Mouse (Mus musculus) midbrain, embryonic 16.5 days (tissue): Measurements from ENCODE around the gene Plac1. TPM values are rescaled to one million over a fixed set of nuclear protein-coding genes. Genes with fewer than 3 reads are reported as not detected.

ENCODE experiments used
- ATAC-seq: fragments of 200-750 bp; cut with Nextera tagmentation; 2 replicates; pipeline ENCODE4 v1.8.0; 2017; ENCODE audit warnings: moderate TSS enrichment
- H3K27ac ChIP-seq: fragments of 300-500 bp; sonication (generic); 2 replicates; pipeline ENCODE4 v1.5.1; 2014; ENCODE audit warnings: mild to moderate bottlenecking, low read length, mixed read lengths
- H3K27me3 ChIP-seq: fragments of 300-500 bp; sonication (generic); 2 replicates; pipeline ENCODE4 v1.6.1; 2014; ENCODE audit warnings: low read depth, low read length, mixed read lengths; ENCODE audit not compliant: control insufficient read depth, insufficient read depth
- H3K36me3 ChIP-seq: fragments of 300-500 bp; sonication (generic); 2 replicates; pipeline ENCODE4 v1.6.1; 2014; ENCODE audit warnings: mild to moderate bottlenecking, low read length, moderate library complexity, mixed read lengths; ENCODE audit not compliant: control insufficient read depth, insufficient read depth
- H3K4me1 ChIP-seq: fragments of 300-500 bp; sonication (generic); 2 replicates; pipeline ENCODE4 v1.6.1; 2014; ENCODE audit warnings: mild to moderate bottlenecking, low read length, mixed read lengths; ENCODE audit not compliant: control insufficient read depth, insufficient read depth
- H3K4me2 ChIP-seq: fragments of 300-500 bp; sonication (generic); 2 replicates; pipeline ENCODE4 v1.6.1; 2014; ENCODE audit warnings: mild to moderate bottlenecking, low read length, mixed read lengths
- H3K4me3 ChIP-seq: fragments of 300-500 bp; sonication (generic); 2 replicates; pipeline ENCODE4 v1.5.1; 2014; ENCODE audit warnings: low read depth, mild to moderate bottlenecking, low read length, moderate library complexity, mixed read lengths
- H3K9ac ChIP-seq: fragments of 300-500 bp; sonication (generic); 2 replicates; pipeline ENCODE4 v1.6.1; 2014; ENCODE audit warnings: low read depth, low read length, mixed read lengths
- H3K9me3 ChIP-seq: fragments of 300-500 bp; sonication (generic); replicated peaks from 2 replicates; pipeline ENCODE4 v1.6.1; 2014; ENCODE audit warnings: mild to moderate bottlenecking, low read length, mixed read lengths; ENCODE audit not compliant: control insufficient read depth, poor library complexity, severe bottlenecking
- WGBS: fragments of 180-500 bp; shearing (Covaris S2); extraction: QIAGEN DNeasy Blood & Tissue Kit; methylation state at CpG from one replicate; pipeline ENCODE4 v1.1.7; 2014; 5-methylcytosine and 5-hydroxymethylcytosine counted together
- polyA plus RNA-seq: library from polyadenylated mRNA; unstranded; fragments of >200 nt; fragmentation: Nextera tagmentation; extraction: Ambion mirVana; gene quantifications from 2 replicates; pipeline ENCODE4 v1.2.1, GENCODE M21; 2015

Gene Plac1
- polyA plus RNA-seq, 1 experiment from 2014 or later = not detected

DNA sequence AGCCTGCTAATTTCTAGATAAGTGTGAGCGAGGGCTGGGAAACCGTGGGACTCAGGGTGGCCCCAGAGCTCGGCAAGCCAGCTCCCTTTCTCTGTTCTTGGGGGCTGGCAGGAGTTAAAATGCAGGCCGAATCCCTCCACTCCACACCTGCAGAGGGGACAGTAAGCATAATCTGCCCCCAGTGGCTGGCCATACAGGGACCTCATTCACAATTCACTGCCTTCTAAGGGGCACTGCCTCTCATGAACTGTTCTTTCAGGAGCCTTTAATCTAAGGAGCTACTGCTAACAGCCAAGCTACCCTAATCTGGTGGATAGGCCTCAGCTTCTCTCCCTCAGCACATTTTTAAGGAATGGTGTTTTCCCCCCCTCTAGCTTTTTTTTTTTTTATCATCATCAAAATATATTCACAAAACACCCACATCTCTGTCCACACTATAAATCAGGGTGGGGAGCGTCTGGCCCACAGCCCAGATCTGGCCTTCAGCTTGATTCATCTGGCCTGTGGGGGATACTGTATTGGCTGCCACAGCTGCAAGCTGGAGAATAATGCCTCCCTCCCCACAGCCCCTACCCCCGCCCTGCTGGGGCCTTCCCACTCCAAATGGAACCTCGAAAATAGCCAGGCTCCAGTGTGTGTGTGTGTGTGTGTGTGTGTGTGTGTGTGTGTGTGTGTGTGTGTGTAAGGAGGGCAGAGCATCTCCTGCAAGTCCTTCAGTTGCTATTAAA, 28.0 kb downstream of the Plac1 start:
- Histone ChIP-seq H3K27ac (no peak overlapping the region), H3K36me3 (no peaks in the 10 kb centered on the region), H3K4me3 (no peak overlapping the region), H3K4me1 (no peaks in the 10 kb centered on the region), H3K9ac (no peak overlapping the region), H3K9me3 (no peaks in the 10 kb centered on the region), H3K27me3 (no peaks in the 10 kb centered on the region), H3K4me2 (no peak overlapping the region)
- ATAC-seq = peak; percentile 88
- WGBS = 24% methylated on average over 7 of the region's 7 CpGs

DNA sequence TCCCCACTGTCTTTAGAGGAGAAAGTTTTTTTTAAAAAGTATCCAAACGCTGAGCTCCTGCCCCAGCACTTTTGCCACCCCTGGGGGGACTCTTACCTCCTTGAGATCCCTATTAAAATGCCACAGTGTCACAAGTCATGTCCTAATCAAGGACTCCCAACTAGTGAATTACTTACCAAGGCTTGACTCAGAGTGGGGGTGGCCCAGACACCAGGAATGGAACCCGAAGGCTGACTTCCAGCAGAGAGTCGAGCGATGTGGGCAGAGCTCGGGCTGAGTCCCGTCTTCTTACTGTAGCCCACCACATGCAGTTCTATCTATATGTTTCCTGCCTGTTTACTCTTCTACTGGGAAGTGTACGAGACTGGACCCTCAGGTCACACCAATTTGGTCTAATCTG, 30.5 kb downstream of the Plac1 start:
- ATAC-seq = no peak
- Histone ChIP-seq H3K27me3 (no peaks in the 10 kb centered on the region), H3K9me3 (no peaks in the 10 kb centered on the region), H3K4me1 (no peaks in the 10 kb centered on the region), H3K4me2 (no peak overlapping the region), H3K4me3 (no peak overlapping the region), H3K9ac (no peak overlapping the region), H3K36me3 (no peaks in the 10 kb centered on the region), H3K27ac (no peak overlapping the region)
- WGBS = 49% methylated on average over 7 of the region's 7 CpGs

DNA sequence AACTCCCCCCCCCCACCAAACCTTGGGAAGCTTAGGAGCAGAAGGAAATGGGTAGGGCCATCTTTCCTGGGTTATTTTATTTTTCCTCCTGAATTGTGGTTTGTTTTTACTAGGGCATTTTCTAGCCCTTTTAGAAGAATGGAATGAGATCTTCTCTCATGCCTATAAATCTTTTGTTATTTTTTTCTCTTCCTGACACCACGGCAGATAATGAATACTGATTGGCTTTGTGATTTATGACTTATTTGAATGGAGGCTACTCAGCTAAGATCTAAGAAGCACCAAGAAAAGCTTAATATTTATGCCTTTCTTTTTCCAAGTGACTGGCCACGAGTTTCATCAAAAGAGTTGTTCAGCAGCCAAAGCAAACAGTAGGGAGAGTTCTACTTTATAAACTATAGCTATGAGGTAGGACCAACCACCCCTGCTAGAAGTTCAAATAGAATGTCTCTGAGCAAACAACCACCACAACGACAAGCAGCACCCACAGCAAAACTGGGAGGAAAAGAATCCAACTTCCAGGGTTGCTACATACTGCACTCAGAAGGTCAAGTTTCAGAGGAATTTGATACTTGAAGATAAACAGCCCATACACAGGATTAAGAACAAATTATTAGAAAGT, 35.1 kb downstream of the Plac1 start:
- H3K9ac ChIP-seq = no peak overlapping the region
- H3K27ac ChIP-seq = no peak overlapping the region
- 59% methylated on average over 3 of the region's 3 CpGs for WGBS
- H3K9me3 ChIP-seq = no peaks in the 10 kb centered on the region
- no peak overlapping the region for H3K4me3 ChIP-seq
- no peak overlapping the region for H3K4me2 ChIP-seq
- H3K27me3 ChIP-seq = no peaks in the 10 kb centered on the region
- H3K4me1 ChIP-seq = no peaks in the 10 kb centered on the region
- no peak for ATAC-seq
- H3K36me3 ChIP-seq = no peaks in the 10 kb centered on the region

DNA sequence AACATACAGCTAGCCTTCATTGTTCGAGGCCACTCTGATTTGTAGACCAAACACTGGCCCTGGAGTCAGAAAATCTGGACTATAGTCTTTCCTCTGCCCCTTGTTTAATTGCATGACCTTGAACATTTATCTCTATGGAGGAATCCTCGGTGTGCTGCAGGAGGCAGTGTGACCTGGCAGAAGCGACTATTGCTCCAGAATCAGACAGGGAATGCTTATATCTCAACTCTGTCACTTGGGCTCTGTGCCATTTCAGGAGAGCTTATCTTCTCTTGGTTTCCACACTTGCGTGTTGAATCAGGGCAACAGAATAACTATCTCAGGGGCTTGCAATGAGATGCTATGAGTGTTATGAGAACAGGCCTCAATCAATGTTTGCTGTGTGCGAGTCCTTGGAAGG, 38.3 kb downstream of the Plac1 start:
- H3K4me1 ChIP-seq = no peaks in the 10 kb centered on the region
- no peaks in the 10 kb centered on the region for H3K9me3 ChIP-seq
- H3K27me3 ChIP-seq = no peaks in the 10 kb centered on the region
- H3K9ac ChIP-seq = no peak overlapping the region
- WGBS = 79% methylated on average over 5 of the region's 5 CpGs
- no peaks in the 10 kb centered on the region for H3K36me3 ChIP-seq
- ATAC-seq = no peak
- no peak overlapping the region for H3K4me3 ChIP-seq
- H3K27ac ChIP-seq = no peak overlapping the region
- H3K4me2 ChIP-seq = no peak overlapping the region

DNA sequence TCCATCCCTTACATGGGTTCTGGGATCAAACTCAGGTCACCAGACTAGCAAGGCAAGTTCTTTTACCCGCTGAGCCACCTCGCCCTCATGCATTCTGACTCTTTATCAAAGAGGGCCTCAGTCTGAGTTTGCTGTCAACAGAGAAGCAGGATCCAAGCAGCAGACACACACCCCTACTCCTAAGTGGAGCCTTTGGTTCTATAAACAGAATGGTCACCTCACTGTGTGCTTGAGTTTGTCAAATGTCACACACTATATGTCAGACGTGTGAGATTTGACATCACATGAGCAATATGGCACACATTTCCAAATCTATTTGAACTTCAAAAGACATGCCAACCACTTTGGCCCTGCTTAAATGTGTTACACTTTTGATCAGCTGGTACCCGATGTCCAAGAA, 42.2 kb downstream of the Plac1 start:
- Histone ChIP-seq H3K36me3 (no peaks in the 10 kb centered on the region), H3K9me3 (no peaks in the 10 kb centered on the region), H3K27ac (no peak overlapping the region), H3K4me3 (no peak overlapping the region), H3K9ac (no peak overlapping the region), H3K4me1 (no peaks in the 10 kb centered on the region), H3K4me2 (no peak overlapping the region), H3K27me3 (no peaks in the 10 kb centered on the region)
- 87% methylated on average over 4 of the region's 4 CpGs for WGBS
- no peak for ATAC-seq

DNA sequence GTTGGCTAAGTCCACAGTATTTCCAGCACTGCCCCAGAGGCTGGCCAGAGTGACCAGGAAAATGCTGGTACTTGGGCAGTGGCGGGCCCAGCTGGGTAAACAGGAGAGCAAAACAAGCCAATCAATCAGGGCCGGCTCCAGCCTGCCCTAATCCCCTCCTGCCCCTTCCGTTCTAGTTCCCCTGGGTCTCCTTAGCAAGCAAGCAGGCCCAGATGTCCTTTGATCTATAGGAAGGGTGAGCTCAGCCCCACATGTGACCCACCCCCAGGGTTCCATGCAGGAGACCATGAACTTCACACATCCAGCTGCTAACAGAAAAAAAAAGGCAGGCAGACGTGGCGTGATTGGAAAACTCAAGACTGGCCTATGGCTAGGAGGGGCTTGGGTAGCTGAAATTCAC, 43.5 kb downstream of the Plac1 start:
- Histone ChIP-seq H3K36me3 (no peaks in the 10 kb centered on the region), H3K4me2 (no peak overlapping the region), H3K9ac (no peak overlapping the region), H3K27me3 (no peaks in the 10 kb centered on the region), H3K9me3 (no peaks in the 10 kb centered on the region), H3K27ac (no peak overlapping the region), H3K4me1 (no peaks in the 10 kb centered on the region), H3K4me3 (no peak overlapping the region)
- 57% methylated on average over 5 of the region's 5 CpGs for WGBS
- no peak for ATAC-seq

DNA sequence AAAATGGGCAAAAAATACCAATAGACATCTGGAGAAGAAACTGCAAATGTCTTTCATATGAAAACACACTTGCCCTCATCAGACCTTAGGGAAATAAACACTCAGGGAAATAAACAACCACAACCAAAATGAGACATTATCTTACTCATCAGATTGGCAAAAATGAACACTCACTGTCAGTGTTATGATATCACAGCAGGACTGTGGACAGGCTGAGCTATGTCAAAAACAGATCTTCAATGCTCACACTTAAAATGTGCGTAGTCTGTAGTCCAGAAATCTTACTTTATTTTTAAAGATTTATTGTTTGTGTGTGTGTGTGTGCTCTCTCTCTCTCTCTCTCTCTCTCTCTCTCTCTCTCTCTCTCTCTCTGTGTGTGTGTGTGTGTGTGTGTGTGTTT, 51.2 kb downstream of the Plac1 start:
- no peaks in the 10 kb centered on the region for H3K36me3 ChIP-seq
- no peak overlapping the region for H3K4me3 ChIP-seq
- no peak overlapping the region for H3K9ac ChIP-seq
- H3K27me3 ChIP-seq = no peaks in the 10 kb centered on the region
- no peak overlapping the region for H3K27ac ChIP-seq
- H3K9me3 ChIP-seq = no peaks in the 10 kb centered on the region
- ATAC-seq = no peak
- WGBS = 91% methylated on average over 1 of the region's 1 CpGs
- H3K4me2 ChIP-seq = no peak overlapping the region
- no peaks in the 10 kb centered on the region for H3K4me1 ChIP-seq

DNA sequence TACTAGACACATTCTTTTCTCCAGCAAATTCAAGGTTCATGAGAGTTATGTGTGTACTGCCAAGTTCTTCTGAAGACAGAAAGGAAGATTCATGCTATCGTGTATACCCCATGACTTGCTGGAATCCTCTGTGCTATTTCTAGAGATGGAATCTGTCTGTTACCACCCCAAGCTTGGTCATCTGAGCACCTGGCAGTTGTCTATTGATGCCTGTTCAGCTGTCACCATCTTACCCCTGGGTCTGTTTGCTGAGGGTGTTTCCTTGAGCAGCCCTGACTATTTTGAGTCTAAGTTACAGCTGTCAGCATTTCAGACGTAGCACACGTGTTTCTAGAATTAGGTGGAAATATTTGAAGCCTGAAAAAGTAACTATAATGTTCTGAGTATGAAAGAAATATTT, 60.1 kb downstream of the Plac1 start:
- no peaks in the 10 kb centered on the region for H3K36me3 ChIP-seq
- H3K9me3 ChIP-seq = no peaks in the 10 kb centered on the region
- no peak overlapping the region for H3K27ac ChIP-seq
- H3K9ac ChIP-seq = no peak overlapping the region
- H3K4me2 ChIP-seq = no peak overlapping the region
- H3K4me1 ChIP-seq = no peaks in the 10 kb centered on the region
- no peak for ATAC-seq
- no peak overlapping the region for H3K4me3 ChIP-seq
- no peaks in the 10 kb centered on the region for H3K27me3 ChIP-seq
- WGBS = 86% methylated on average over 3 of the region's 3 CpGs

DNA sequence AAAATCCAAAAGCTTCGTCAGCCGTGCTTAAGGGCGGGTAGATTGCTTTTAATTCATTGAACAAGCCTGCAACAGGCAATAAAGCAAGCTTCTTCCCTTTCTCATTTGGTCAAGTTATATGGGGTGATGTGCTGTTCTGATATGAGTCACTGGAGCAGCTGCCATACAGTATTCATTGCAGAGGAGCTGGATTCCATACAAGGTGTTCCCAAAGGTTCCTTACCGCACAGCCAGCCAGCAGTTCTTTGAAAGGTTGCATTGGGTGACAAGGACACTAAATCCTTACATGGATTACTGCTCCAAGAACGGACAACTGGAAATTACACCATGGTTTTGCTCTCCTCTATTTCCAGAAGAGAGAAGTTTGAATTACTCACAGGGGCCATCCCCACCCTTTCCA, 63.6 kb downstream of the Plac1 start:
- Histone ChIP-seq H3K27ac (no peak overlapping the region), H3K4me1 (no peaks in the 10 kb centered on the region), H3K27me3 (no peaks in the 10 kb centered on the region), H3K36me3 (no peaks in the 10 kb centered on the region), H3K4me2 (no peak overlapping the region), H3K9me3 (no peaks in the 10 kb centered on the region), H3K4me3 (no peak overlapping the region), H3K9ac (no peak overlapping the region)
- WGBS = 90% methylated on average over 5 of the region's 5 CpGs
- no peak for ATAC-seq
